Mouse (Mus musculus): ENCODE measurements at regions not wholly inside any gene's neighbourhood (a gene's known extent, or its start where the extent isn't known, plus 50 kb on each side); places are given as distances from the start of the nearest gene placed in this dataset.

DNA sequence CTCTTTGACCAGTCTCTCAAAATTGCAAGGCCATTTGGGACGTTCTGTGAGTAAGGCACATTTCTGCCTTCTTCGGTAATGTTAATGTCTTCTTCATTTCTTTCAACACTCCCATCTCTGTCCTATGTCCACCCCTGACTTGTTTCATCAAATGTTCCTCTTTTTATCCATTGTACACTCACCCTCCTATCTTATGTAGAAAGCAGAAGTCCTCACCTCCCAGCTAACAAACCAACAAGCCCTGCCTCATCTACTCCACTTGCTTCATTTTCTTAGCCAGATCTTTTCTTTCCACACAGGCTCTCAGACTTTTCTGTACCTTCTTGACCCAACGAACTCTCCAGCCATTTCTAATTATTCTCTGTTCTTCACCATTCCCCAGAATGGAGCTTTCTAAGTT, 179.2 kb upstream of the Cnr1 start:
- TF ChIP-seq GATA1 (IDR thresholded peaks at IDR 0.05; ENCODE audit: low read length), result no peak
- no peak for TF ChIP-seq TAL1 (IDR thresholded peaks at IDR 0.05; ENCODE audit: low read length)
